Mouse (Mus musculus): ENCODE results near the gene Notch2. TPM values are rescaled to one million over a fixed set of nuclear protein-coding genes. Genes with fewer than 3 reads are reported as not detected.

Gene Notch2
- total and polyA plus RNA-seq, 3 experiments: 3.3 to 11.3 (median 11.1) TPM

GRCm38 (mm10) chr3:98052507-98053430 is 39.4 kb downstream of the Notch2 start:
- no peak overlapping the region for H3K9ac ChIP-seq (ENCODE audit: insufficient read depth, low read depth)
- H3K27ac ChIP-seq (ENCODE audit: insufficient read depth, low read depth): no peak overlapping the region
- TF ChIP-seq MXI1 (IDR thresholded peaks at IDR 0.05; ENCODE audit: low read depth, low read length) (no peak), TCF12 (IDR thresholded peaks at IDR 0.05; ENCODE audit: low read depth, low read length) (no peak), RCOR1 (conservative IDR thresholded peaks at IDR 0.05; ENCODE audit: low read depth, low read length) (no peak), JUND (conservative IDR thresholded peaks at IDR 0.05; ENCODE audit: low read depth, low read length) (no peak), POLR2AphosphoS2 (IDR thresholded peaks at IDR 0.05; ENCODE audit: low read depth, low read length) (no peak), MEF2A (IDR thresholded peaks at IDR 0.05; ENCODE audit: borderline replicate concordance, low read depth, low read length) (no peak), E2F4 (IDR thresholded peaks at IDR 0.05; ENCODE audit: insufficient replicate concordance, low read depth, low read length) (no peak), CHD1 (IDR thresholded peaks at IDR 0.05; ENCODE audit: low read depth, low read length) (no peak), ETS1 (conservative IDR thresholded peaks at IDR 0.05; ENCODE audit: low read depth, low read length) (no peak), ZNF384 (IDR thresholded peaks at IDR 0.05; ENCODE audit: low read depth, low read length) (no peak)
- no peak overlapping the region for H3K4me3 ChIP-seq (replicated peaks in 1 of 3; ENCODE audit: low read depth in 2 of 3, low read length in 2 of 3, poor library complexity in 1 of 3)
- dilution Hi-C loops (cut with MboI; ENCODE audit: extremely low pct_ligation_motif_present, extremely low pct_unique_long_range_greater_than_20kb, low sequenced_read_pairs): no loop called here
- no peaks in the 10 kb centered on the region for H3K27me3 ChIP-seq (replicated peaks)
- no peak overlapping the region for H3K4me2 ChIP-seq (ENCODE audit: insufficient read depth, low read depth, poor library complexity, severe bottlenecking)
- DNase-seq (ENCODE audit: extremely low read depth): no peak
- peaks cover 0 to 40% of the 10 kb centered on the region in 2 experiments for H3K36me3 ChIP-seq (replicated peaks in 1 of 2; ENCODE audit: control insufficient read depth in 1 of 2, insufficient read depth in 1 of 2, low read length in 1 of 2)
- H3K79me2 ChIP-seq (replicated peaks; ENCODE audit: control insufficient read depth, extremely low read depth, insufficient read depth, poor library complexity, severe bottlenecking): no peaks in the 10 kb centered on the region
- H3K4me1 ChIP-seq (ENCODE audit: control insufficient read depth in 1 of 2, insufficient read depth in 2 of 2): peaks cover 8 to 53% of the 10 kb centered on the region in 2 experiments
- in situ Hi-C loops (cut with MboI; ENCODE audit: low pct_ligation_motif_present, low pct_unique_long_range_greater_than_20kb, low sequenced_read_pairs): no loop called here
- no peaks in the 10 kb centered on the region for H3K9me3 ChIP-seq (replicated peaks; ENCODE audit: low read length)

- Histone ChIP-seq H3K9me3 (replicated peaks; ENCODE audit: low read length) (no peaks in the 10 kb centered on the region), H3K4me1 (ENCODE audit: control insufficient read depth in 1 of 2, insufficient read depth in 2 of 2) (peaks cover 8 to 43% of the 10 kb centered on the region in 2 experiments), H3K4me2 (ENCODE audit: insufficient read depth, low read depth, poor library complexity, severe bottlenecking) (no peak overlapping the region), H3K36me3 (replicated peaks in 1 of 2; ENCODE audit: control insufficient read depth in 1 of 2, insufficient read depth in 1 of 2, low read length in 1 of 2) (peaks cover 0 to 46% of the 10 kb centered on the region in 2 experiments), H3K79me2 (replicated peaks; ENCODE audit: control insufficient read depth, extremely low read depth, insufficient read depth, poor library complexity, severe bottlenecking) (no peaks in the 10 kb centered on the region), H3K9ac (ENCODE audit: insufficient read depth, low read depth) (no peak overlapping the region), H3K27ac (ENCODE audit: insufficient read depth, low read depth) (no peak overlapping the region), H3K4me3 (replicated peaks in 1 of 3; ENCODE audit: low read depth in 2 of 3, low read length in 2 of 3, poor library complexity in 1 of 3) (no peak overlapping the region), H3K27me3 (replicated peaks) (no peaks in the 10 kb centered on the region)
- no peak for TF ChIP-seq ZKSCAN1 (IDR thresholded peaks at IDR 0.05; ENCODE audit: borderline replicate concordance, low read depth, low read length)
- no peak for TF ChIP-seq CHD1 (IDR thresholded peaks at IDR 0.05; ENCODE audit: low read depth, low read length)
- DNase-seq (ENCODE audit: extremely low read depth): no peak
- dilution Hi-C loops (cut with MboI; ENCODE audit: extremely low pct_ligation_motif_present, extremely low pct_unique_long_range_greater_than_20kb, low sequenced_read_pairs) (no loop called here), in situ Hi-C loops (cut with MboI; ENCODE audit: low pct_ligation_motif_present, low pct_unique_long_range_greater_than_20kb, low sequenced_read_pairs) (no loop called here)
Measured at GRCm38 (mm10) chr3:98053817-98054216, 40.5 kb downstream of the Notch2 start.

Measured in CH12.LX (cell line).